Mouse (Mus musculus): ENCODE results near the gene Def6. TPM values are rescaled to one million over a fixed set of nuclear protein-coding genes. Genes with fewer than 3 reads are reported as not detected.

Gene Def6
- 3.1 TPM in 2 replicates for polyA plus RNA-seq (2016; fragmentation: Nextera tagmentation; extraction: Ambion mirVana)

GRCm38 (mm10) chr17:28207591-28208313 is at the start of gene Def6:
Gene Def6, plus strand, starts transcription at chr17:28207778.
- Histone ChIP-seq H3K36me3 (peaks cover 20% of the 10 kb centered on the region), H3K27ac (replicated peaks) (peak within 1 kb of the TSS; percentile 65), H3K9me3 (replicated peaks) (no peaks in the 10 kb centered on the region), H3K27me3 (ENCODE audit: low read depth, poor library complexity, severe bottlenecking) (peaks cover 15% of the 10 kb centered on the region), H3K4me1 (peaks cover 20% of the 10 kb centered on the region), H3K4me3 (peak within 1 kb of the TSS; percentile 38)
- 25% methylated on average over 26 of the region's 26 CpGs for WGBS
- peak; percentile 69 for DNase-seq (ENCODE audit: low spot score)

DNA sequence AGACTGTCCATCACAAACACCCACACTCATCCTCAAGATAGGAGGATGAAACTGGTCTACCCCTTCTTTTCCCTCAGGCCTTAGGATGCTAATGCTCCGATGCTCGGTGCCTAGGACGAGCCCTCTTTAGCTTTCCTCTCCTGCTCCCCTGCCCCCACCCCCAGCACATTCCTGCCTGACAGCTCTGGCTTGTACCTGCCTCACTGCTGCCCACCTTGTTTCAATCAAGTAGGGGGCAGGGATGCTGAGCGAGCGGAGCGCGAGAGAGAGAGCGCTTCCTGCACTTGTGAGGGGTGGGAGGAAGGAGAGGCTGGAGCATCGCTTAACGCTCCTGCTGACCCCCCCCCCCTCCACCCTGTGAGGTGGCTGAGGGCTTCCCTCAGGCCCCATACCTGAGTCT is 47.2 kb upstream of the Def6 start:
- H3K27me3 ChIP-seq (ENCODE audit: low read depth, poor library complexity, severe bottlenecking), result peaks cover 79% of the 10 kb centered on the region
- H3K9me3 ChIP-seq (replicated peaks), result no peaks in the 10 kb centered on the region
- H3K27ac ChIP-seq (replicated peaks), result no peak overlapping the region
- peaks cover 44% of the 10 kb centered on the region for H3K4me1 ChIP-seq
- DNase-seq (ENCODE audit: low spot score), result no peak
- no peak overlapping the region for H3K4me3 ChIP-seq
- peaks cover 100% of the 10 kb centered on the region for H3K36me3 ChIP-seq
- WGBS, result 23% methylated on average over 10 of the region's 10 CpGs

DNA sequence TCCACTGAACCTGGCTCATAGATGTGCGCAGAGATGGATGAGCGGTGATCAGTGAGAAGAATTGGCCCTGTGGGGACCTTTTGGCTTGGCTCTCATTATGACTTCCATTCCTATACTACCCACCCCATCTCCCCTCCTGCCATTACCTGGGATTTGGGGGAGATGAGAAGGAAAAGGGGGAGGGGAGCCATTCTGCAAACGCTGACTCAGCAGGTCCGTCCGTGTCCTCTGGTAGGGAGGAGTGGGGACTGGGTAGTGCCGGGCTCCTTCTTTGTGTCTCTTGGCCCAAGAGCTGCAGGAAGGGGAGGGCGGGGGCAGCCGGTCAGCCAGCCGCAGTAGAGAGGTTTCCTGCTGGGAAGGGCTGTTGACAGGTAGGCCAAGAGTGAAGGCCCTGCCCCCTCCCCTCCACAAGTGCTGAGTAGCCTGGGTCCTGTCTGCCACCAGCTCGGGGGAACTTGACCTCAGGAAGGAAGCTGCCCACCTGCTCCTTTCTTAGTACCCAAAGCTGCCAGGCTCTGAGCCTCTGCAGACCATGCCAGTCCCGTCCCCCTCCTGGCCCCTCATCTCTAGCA is 46.2 kb upstream of the Def6 start:
- Histone ChIP-seq H3K27ac (replicated peaks) (0 out of 2 replicates have a peak overlapping the region, but pooled peaks have one; percentile 0), H3K4me1 (peaks cover 42% of the 10 kb centered on the region), H3K36me3 (peaks cover 100% of the 10 kb centered on the region)

DNA sequence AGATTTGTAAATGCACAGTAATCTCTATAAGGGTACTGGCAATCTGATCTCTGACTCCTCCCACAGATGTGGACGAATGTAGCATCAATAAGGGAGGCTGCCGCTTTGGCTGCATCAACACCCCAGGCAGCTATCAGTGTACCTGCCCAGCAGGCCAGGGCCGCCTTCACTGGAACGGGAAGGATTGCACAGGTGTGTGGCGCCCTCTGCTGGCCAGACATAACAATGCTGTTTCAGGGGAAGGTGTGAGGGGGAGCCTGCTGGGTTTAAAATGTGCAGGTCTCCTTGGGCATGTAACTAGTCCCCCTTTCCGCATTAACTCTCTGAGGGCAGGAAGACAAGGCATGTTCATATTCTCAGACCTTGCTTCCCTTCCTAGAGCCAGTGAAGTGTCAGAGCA is 43.9 kb upstream of the Def6 start:
- no peaks in the 10 kb centered on the region for H3K9me3 ChIP-seq (replicated peaks)

More for the DNA sequence above, 46.2 kb upstream of the Def6 start:
- WGBS, result 29% methylated on average over 11 of the region's 11 CpGs
- H3K27me3 ChIP-seq (ENCODE audit: low read depth, poor library complexity, severe bottlenecking), result peaks cover 81% of the 10 kb centered on the region
- H3K9me3 ChIP-seq (replicated peaks), result no peaks in the 10 kb centered on the region
- H3K4me3 ChIP-seq, result no peak overlapping the region
- no peak for DNase-seq (ENCODE audit: low spot score)

GRCm38 (mm10) chr17:28170460-28171305 is 36.9 kb upstream of the Def6 start:
- 91% methylated on average over 6 of the region's 6 CpGs for WGBS
- H3K27ac ChIP-seq (replicated peaks), result no peak overlapping the region
- DNase-seq (ENCODE audit: low spot score), result no peak

More for the DNA sequence above, 43.9 kb upstream of the Def6 start:
- peak; percentile 82 for DNase-seq (ENCODE audit: low spot score)
- no peak overlapping the region for H3K4me3 ChIP-seq
- 5% methylated on average over 6 of the region's 6 CpGs for WGBS
- peaks cover 100% of the 10 kb centered on the region for H3K36me3 ChIP-seq
- peaks cover 60% of the 10 kb centered on the region for H3K27me3 ChIP-seq (ENCODE audit: low read depth, poor library complexity, severe bottlenecking)
- H3K27ac ChIP-seq (replicated peaks), result no peak overlapping the region
- H3K4me1 ChIP-seq, result peaks cover 27% of the 10 kb centered on the region

DNA sequence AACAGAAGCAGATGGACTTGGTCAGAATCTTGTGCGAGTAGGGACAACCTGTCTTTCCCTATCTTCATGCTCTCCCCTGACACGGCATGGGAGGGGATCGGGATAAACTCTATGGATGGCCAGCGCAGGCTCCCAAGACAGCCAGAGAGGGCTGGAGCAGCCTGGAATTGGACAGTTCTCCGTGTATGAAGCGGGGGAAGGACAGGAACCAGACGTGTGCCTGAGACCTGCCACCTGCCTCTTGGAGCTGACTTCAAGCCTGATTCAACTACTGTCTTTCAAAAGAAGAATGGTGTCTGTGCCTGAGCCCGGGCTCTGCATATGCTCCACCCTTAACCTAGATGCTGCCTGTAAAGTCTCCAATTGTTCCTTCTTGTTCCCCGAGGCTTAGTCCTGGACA is 34.9 kb upstream of the Def6 start:
- Histone ChIP-seq H3K27me3 (ENCODE audit: low read depth, poor library complexity, severe bottlenecking) (no peaks in the 10 kb centered on the region), H3K36me3 (peaks cover 59% of the 10 kb centered on the region), H3K27ac (replicated peaks) (peak overlapping the region; percentile 18), H3K9me3 (replicated peaks) (no peaks in the 10 kb centered on the region), H3K4me1 (peaks cover 44% of the 10 kb centered on the region), H3K4me3 (no peak overlapping the region)
- DNase-seq (ENCODE audit: low spot score), result no peak
- 80% methylated on average over 9 of the region's 9 CpGs for WGBS

More at GRCm38 (mm10) chr17:28170460-28171305, 36.9 kb upstream of the Def6 start:
- Histone ChIP-seq H3K36me3 (peaks cover 79% of the 10 kb centered on the region), H3K27me3 (ENCODE audit: low read depth, poor library complexity, severe bottlenecking) (no peaks in the 10 kb centered on the region), H3K9me3 (replicated peaks) (no peaks in the 10 kb centered on the region), H3K4me1 (peaks cover 29% of the 10 kb centered on the region), H3K4me3 (no peak overlapping the region)

- H3K4me1 ChIP-seq, result peaks cover 84% of the 10 kb centered on the region
- under 1% methylated on average over 77 of the region's 82 CpGs for WGBS
- H3K9me3 ChIP-seq (replicated peaks), result no peaks in the 10 kb centered on the region
- H3K27ac ChIP-seq (replicated peaks), result peak within 1 kb of the TSS; percentile 99
- no peaks in the 10 kb centered on the region for H3K27me3 ChIP-seq (ENCODE audit: low read depth, poor library complexity, severe bottlenecking)
- DNase-seq (ENCODE audit: low spot score), result peak; percentile 95
- H3K4me3 ChIP-seq, result peak within 1 kb of the TSS; percentile 88
- H3K36me3 ChIP-seq, result peaks cover 31% of the 10 kb centered on the region
These were observed 30.6 kb upstream of the Def6 start, which contains the start of gene Zfp523 for GRCm38 (mm10) chr17:28176775-28177539. Gene Zfp523, plus strand, starts transcription at chr17:28177129.

DNA sequence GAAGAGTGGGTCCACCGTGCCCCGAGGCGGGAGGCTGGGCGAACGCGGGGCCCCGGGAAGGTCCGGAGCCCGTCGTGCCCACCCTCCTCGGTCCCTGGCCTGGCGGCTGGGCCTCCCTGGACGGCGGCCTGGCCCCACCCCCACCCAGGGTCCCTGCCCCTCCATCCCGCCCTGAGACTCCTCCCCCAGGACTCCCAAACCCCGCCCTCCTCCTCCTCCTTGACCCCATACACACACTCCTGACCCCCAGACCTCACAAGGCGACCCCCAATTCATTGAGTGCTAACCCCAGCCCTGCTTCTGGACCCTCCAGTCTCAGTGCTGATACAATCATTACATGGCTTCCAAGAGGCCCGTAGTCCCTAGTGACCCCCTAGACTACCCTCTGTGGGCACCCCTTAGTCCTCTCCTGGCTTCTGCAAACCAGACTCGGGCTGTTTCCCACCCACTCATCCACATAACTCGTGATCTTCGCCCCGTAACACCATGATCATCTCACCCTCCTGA is 30.0 kb upstream of the Def6 start:
- peak overlapping the region; percentile 99 for H3K27ac ChIP-seq (replicated peaks)
- H3K36me3 ChIP-seq, result peaks cover 25% of the 10 kb centered on the region
- H3K4me1 ChIP-seq, result peaks cover 78% of the 10 kb centered on the region
- peak overlapping the region; percentile 88 for H3K4me3 ChIP-seq
- no peaks in the 10 kb centered on the region for H3K27me3 ChIP-seq (ENCODE audit: low read depth, poor library complexity, severe bottlenecking)
- H3K9me3 ChIP-seq (replicated peaks), result no peaks in the 10 kb centered on the region
- 11% methylated on average over 14 of the region's 22 CpGs for WGBS
- DNase-seq (ENCODE audit: low spot score), result peak; percentile 84

DNA sequence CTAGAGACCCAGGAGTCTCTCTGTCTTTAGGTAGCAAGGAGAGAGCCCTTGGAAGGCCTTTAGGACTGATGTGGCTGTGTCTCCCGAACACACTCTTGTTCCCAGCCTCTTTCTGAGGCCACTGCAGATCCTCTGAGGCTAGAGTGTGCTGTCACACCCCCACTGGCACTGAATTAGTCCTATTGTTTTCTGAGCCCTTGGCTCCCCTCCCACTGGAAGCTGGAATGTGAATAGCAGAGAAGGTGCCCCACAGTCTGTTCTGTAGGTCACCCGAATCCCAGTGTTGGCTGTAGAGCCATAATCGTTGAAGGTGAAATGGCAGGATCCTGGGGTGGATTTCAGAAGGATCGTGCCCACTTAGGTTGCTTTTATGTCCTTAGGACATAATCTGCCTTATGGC is 27.2 kb upstream of the Def6 start:
- peaks cover 60% of the 10 kb centered on the region for H3K4me1 ChIP-seq
- no peak for DNase-seq (ENCODE audit: low spot score)
- peaks cover 24% of the 10 kb centered on the region for H3K36me3 ChIP-seq
- 52% methylated on average over 4 of the region's 4 CpGs for WGBS
- H3K27me3 ChIP-seq (ENCODE audit: low read depth, poor library complexity, severe bottlenecking), result no peaks in the 10 kb centered on the region
- 0 out of 2 replicates have a peak overlapping the region, but pooled peaks have one; percentile 28 for H3K27ac ChIP-seq (replicated peaks)
- no peaks in the 10 kb centered on the region for H3K9me3 ChIP-seq (replicated peaks)
- no peak overlapping the region for H3K4me3 ChIP-seq

GRCm38 (mm10) chr17:28180783-28181544 is 26.6 kb upstream of the Def6 start:
- 88% methylated on average over 15 of the region's 15 CpGs for WGBS
- no peaks in the 10 kb centered on the region for H3K9me3 ChIP-seq (replicated peaks)
- no peak overlapping the region for H3K4me3 ChIP-seq
- H3K27me3 ChIP-seq (ENCODE audit: low read depth, poor library complexity, severe bottlenecking), result no peaks in the 10 kb centered on the region
- peaks cover 55% of the 10 kb centered on the region for H3K4me1 ChIP-seq
- DNase-seq (ENCODE audit: low spot score), result no peak
- H3K27ac ChIP-seq (replicated peaks), result no peak overlapping the region
- H3K36me3 ChIP-seq, result peaks cover 30% of the 10 kb centered on the region

GRCm38 (mm10) chr17:28184971-28185638 is 22.5 kb upstream of the Def6 start:
- Histone ChIP-seq H3K4me1 (peaks cover 19% of the 10 kb centered on the region), H3K9me3 (replicated peaks) (no peaks in the 10 kb centered on the region), H3K27me3 (ENCODE audit: low read depth, poor library complexity, severe bottlenecking) (no peaks in the 10 kb centered on the region), H3K4me3 (no peak overlapping the region), H3K27ac (replicated peaks) (no peak overlapping the region), H3K36me3 (peaks cover 37% of the 10 kb centered on the region)
- 88% methylated on average over 7 of the region's 7 CpGs for WGBS
- no peak for DNase-seq (ENCODE audit: low spot score)
